Mouse (Mus musculus): ENCODE measurements around the gene Nox3. TPM values are rescaled to one million over a fixed set of nuclear protein-coding genes. Genes with fewer than 3 reads are reported as not detected.

Gene Nox3
- not detected for total RNA-seq (2021)
- long read RNA-seq, experiment 1: 0 reads
- long read RNA-seq, experiment 2: 0 reads

DNA sequence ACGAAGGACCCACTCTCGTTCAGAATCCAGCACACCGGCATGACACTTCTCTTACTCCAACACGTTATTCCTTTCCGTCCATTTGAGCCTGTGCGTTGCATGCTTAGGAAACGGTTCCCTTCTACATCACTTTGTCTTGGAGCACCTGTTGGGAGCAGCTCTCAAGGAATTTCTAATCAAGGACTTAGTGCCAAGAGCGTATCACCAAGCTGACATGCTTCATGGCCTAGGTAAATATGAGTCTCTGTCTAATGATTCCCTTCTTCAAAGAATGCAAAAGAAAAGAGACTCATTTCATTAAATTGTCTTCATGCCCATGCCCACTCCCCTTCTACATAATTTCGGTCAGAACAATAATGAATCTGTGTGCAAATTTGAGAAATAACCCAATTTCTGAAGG, at the start of gene Nox3:
TSS of gene Nox3 (minus strand) at position 101 of the 400 bp plus-strand sequence.
- no peak for DNase-seq

DNA sequence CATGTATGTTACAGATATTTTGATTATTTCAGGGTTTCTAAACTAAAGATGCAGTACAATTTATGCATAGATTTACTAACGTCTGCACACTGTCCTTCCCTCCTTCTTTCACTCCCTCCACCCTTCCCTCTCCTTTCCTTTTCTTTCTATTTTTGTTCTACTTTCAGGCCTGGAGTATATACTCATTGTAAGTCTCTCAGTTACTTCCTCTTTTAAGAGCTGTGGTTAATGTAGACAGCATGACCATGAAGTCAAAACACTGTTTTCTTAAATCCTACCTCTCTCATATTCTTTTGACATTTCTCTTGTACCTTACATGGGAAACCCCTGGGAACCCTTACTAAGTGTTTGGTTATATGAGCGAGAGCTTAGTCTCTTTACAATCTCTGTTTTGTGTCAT, 48.3 kb upstream of the Nox3 start:
- DNase-seq: no peak

DNA sequence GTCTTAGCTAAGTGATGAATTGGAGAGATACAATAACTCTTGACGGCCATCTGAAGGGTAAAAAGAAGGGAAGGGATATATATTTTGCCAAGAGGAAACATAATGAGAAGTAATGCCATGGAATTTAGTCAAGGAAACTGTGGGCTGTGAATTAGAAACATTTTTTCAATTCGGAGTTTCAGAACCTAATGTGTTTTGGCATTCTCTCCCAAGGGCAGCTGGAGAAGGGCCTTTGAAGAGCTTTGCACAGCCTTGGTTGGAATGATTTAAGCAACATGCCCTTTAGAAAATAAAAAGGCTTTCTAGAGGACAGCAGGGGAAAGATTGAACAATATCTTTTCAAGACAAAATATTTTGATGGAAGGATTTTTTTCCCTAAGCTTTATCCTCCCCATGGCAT, 40.9 kb upstream of the Nox3 start:
- no peak for DNase-seq

DNA sequence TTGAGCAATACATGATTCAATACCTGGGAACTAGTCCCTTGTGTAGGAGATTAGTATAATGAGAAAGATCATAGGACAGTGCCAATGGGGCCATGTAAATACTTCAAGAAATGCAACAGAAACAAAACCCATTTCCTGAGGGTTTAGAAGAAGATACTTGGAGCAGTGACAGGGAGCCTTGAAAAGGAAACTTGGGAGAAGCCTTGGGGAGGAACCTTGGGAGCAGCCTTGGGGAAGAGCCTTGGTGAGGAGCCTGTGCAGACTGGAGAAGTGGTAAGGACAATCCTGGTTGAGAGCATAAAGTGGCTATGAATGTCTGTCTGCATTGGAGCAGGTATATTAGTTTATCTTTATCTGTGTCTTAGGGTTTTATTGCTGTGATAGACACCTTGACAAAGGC, 38.2 kb upstream of the Nox3 start:
- DNase-seq: no peak

DNA sequence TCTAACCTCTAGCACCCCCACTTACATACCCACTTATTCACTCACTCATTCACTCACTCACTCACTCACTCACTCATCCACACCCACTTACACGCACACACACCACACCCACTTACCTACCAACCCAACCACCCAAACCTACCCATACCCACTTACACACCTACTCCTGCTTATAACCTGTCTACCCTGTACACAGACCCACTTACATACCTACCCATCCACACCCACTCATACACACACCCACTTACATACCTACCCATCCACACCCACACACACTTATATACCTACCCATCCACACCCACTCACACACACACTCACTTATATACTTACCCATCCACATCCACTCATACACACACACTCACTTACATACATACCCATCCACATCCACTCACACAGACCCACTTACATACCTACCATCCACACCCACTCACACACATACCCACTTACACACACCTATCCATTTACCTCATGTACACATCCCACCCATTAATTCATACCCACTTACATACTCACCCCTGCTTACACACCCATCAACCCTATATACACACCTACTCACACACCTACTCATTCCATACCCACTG, 9.4 kb upstream of the Nox3 start:
- no peak for DNase-seq

DNA sequence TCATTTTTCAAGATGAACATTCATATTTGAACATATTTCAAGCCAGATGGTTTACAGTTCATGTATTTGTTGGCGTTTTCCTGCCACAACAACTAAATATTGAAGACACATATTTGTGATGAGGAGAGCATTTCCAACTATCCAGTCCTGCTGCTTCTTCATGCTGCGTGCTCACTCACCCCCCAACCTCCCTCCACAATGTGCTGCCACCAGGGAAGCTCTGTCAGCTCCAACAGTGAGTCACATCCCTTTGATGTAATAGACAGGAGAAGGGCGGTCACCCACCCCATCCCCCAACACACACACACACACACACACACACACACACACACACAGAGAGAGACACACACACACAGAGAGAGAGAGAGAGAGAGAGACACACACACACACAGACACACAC, 6.3 kb upstream of the Nox3 start:
- DNase-seq: no peak

DNA sequence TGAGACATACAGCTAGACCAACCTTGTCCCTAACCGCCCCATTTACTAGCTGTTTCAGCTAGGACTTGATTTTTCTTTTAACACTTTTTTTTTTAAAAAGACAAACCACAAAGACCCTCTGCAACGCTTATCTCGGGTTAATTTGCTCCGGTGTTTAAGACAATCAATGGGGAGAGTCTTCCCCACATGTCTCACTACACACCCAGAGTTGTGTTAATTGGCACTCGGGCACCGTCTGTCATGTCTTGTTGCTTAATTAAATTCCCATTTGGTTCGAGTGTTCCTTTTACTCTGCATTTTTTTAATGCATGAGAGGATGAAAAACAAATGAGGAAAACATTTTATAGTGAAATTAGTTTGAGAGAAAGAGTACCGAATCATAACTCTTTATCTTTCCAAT, 3.2 kb downstream of the Nox3 start:
- DNase-seq: no peak

DNA sequence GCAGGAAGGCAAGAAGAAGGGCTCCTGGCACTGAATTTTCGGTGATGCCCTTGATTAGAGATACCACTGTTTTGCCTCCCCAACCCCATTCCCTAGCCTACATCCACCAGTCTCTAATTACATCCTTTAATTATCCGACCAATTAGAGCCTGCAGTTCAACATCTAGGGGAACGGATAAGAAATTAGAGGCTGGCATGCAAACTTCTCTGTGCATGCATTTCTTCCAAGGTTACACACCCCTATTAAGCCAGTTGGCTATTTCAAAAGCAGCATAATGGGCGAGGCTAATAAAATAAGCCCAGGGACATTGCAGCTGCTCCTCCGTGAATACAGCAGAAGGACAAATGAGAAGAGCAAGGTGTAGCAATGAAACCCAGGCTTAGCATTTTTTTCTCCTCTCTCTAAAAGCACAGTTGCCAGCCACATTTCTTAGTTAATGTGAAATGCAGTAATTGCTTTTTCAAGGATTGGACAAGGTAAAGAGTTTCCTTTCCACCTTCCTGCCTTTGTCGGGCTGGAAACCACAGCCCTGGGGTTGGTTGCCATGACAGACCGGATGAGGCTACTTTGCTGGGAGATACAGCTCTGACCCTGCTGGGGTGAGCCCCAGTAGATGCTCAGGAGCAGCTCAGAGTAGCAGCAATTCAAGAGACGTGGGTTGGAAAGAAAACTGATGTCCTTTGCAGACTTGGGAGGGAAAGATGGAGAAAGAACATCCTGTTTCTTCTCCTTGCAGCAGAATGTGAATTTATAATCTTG, 5.4 kb downstream of the Nox3 start:
- peak; percentile 7 for DNase-seq

DNA sequence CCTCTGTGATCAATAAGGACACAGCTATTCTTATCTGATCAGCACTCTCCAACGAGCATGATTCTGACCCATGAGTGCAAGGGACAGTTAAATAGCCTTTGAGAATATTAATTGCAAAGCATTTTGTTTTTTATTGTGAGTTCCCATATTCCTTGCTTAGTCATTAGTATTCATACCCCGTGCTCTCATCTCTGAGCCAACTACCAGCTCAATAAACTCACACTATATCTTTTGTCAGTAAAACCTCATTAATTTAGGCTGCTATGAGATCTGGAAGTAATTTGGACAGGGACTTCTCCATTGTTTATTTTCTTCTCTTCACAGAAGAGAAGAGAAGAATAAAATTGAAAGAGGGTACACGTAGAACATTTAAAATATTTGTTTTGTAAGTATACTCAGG, 12.4 kb downstream of the Nox3 start:
- no peak for DNase-seq

DNA sequence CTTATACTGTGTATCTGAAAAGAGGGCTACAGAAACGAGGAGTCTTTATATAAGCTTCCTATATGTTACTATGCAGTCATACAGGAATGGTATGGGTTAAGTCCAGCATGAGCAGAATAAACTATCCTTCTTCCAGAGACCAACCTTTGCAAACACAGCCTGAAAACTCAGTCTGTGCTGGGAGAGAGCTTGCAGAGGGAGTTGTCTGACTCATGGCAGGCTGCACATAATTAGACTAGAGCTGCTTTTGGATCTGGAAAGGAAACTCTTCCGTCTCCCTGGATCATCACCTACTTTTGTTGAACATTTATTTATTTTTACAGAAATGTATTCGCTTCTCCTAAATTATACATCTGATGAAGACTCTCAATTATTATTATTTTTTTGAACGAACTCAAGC, 26.8 kb downstream of the Nox3 start:
- no peak for DNase-seq

DNA sequence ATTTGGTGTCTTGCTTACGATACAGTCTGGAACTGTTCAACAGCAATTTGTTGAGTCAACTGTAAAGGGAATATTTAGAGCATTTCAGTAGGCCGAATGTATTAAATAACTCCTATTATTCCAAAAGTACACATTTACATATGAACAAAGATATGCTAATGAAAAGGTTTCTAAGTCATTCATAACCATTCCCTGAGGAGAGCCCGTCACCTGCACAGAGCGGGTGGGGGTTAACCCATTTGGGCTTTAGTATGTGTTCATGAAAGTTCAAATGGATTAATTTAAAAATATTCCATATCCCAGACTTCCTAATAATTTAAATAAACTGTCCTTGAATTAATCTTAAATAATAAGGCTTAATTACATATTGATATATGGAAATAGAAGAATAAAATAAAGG, 28.8 kb downstream of the Nox3 start:
- no peak for DNase-seq

DNA sequence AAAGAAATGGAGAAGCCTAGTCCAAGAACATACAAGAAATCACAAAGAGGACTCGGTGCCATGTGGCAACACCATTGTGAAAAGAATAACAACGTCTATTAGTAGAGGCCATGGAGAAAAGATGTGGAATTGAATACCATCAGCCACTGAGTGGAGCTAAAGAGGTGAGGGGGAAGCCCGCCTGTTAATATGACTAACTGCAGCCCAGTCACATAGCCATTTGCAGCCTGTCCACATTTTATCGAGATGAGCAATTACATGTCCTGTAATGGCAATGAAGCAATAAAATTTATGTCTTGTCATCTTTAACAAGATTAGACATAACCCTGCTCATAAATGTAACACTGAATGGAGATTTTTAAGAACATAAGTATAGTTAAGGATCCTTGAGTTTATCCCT, 30.7 kb downstream of the Nox3 start:
- DNase-seq: no peak

DNA sequence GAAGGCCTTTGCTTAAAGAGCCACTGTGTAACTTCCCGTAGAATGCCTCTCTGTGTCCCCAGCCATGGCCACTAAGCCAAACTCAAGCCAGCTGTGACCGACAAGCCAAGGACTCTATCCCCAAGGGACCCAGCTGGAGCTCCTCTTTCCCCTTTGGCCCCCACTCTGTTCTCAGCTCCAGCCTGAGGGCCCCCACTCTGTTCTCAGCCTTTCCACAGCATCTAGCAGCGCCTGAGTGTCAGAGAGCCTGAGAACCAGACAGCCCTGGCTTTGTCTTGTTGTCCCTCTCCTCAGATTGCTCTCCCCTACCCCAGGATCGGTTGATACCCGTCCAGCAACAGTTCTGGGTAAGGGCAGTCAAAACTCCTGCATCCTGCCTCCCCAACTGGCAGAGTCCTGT, 36.6 kb downstream of the Nox3 start:
- no peak for DNase-seq

DNA sequence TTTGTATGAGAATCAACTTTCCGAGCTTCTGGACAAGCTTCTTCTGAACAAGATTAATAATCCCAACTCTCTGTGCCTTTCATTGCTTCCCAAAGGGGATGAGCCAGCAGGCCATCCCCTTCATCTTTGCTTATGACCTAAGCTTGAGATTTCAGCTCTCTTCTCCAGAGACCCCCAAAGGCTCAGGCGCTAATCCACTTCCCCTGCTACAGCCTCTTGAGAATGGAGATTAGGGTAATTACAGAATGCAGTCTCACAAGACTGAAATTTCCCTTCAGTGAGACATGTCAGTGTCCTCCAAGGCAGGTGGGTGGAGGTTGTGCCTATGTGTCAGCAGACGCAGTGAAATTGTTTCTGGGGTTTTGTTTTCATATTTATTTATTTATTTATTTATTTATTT, 45.7 kb downstream of the Nox3 start:
- no peak for DNase-seq

DNA sequence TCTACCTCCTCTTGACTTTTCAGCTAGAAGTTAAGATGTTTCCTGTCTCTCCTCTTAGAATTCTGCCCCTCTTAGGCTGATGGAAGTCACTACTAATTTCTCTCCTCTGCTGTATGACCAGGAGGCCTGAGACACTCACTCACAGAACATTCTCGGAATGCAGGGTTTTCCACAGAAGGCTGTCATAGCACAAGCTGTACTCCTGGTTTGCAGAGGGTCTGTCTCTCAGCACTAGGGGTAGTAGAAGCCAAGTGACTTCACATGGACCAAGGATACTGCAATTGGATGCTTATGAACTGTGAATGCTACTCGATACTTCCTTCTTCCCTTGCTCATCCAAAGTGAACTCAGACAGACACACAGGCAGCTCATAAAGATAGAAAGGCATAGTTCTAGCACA, 52.5 kb downstream of the Nox3 start:
- no peak for DNase-seq

DNA sequence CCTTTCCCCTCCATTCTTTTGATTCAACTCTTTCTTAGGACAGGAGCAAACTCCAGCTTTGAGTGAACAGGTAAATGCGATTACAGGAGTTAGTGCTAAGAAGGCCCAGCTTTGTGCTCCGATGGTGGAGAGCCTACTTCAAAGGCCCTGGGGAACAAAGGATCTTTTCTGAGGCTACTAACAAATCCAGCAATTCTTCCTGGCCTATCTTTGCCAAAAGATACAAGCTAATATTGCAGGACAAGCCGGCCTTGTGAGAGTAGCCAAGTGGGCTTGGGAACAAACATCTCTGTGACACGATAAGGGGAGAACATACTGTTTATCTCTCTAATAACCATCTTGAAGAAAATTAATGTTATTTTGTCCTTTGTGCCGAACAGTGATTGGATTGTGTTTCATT, 54.6 kb downstream of the Nox3 start:
- DNase-seq: no peak

DNA sequence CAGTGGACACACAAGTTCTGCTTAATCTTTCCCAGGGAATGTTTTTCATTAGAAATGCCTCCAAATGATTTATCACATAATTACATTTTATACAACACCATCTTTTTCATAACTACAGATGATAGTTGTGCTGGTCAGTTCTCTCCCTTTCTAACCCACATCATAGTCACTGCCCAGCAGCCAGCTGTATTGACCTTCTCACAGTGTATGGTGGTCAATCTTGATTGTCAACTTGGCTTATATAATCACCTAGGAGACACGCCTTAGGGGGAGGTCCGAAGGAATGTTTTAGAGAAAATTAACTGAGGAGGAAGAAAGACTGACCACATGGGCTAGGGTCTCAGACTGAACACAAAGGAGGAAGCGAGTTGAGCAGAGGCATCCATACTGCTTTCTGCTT, 57.3 kb downstream of the Nox3 start:
- DNase-seq: no peak

DNA sequence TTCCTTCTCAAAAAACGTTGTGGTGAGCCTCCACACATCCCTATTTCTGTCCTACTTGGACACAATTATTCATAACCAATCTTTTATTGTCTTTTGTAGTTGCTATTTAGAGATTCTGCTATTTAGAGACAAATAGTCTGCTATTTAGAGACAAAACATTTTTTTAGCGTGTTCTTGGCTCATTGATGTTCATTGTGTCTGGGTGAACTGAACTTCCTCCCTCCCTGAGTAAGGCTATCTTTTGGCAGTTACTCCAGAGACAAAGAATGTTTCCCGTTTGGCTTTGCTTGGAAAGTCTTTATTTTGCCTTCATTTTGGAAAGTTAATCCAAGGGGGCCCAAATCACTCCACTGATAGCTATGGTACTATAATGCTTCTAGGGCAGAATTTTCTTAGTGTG, 63.6 kb downstream of the Nox3 start:
- DNase-seq: no peak

DNA sequence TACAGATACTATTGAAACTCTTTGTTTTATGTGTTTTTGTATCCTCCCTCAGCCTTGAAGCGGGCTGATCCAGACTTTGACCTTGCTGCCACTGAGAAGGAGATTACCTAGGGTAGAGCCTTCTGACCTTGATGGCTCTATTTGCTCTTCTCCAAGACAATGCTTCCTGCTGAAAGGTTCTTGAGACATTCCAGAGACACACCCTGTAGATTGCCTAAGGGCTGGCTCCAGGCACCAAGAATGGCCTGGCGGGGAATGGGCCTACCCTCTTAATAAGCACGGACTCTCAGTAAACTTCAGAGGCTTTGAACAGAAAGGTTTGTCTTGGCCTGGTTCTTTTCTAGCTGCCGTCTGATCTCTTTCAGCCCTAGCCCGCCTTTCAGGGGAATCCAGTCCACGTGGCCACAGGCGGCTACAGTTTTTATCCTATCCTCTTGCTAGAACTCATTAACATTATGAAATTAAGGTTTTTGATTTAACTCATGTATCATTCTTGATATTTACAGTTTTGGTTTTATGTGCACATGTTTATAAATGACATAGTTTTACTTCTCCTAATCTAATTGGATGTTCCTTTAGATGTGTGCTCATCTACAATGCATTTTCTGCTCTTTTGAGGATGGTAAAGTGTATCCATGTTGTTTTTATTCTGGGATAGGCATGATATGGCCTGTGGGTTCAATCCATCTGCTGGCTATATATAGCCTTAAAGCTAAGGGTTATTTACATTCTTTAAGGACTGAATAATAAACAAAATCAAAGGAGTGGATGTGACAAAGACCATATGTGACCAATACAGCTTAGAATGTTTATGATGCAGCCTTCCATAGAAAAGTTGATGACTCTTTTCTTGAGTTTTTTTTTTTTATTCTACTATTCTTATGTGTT, 79.5 kb downstream of the Nox3 start:
- no peak for DNase-seq

DNA sequence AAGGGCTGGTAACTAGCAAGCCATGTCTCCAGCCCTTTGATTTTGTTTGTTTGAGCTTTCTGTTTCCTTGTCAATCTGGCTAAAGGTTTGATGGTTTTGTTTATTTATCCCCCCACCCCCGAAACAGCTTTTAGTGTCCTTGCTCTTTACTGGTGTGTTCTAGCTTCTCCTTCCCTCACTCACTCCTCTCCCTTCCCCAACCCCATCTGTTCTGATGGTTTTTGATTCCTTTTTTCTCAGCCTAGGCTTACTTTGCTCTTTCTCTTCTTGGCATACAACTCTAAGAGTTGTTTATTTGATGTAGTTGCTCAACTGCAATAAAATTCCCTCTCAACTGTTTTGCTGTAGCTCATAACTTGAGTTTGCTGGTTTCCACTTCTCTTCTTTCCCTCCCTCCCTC, 80.5 kb downstream of the Nox3 start:
- DNase-seq: no peak

DNA sequence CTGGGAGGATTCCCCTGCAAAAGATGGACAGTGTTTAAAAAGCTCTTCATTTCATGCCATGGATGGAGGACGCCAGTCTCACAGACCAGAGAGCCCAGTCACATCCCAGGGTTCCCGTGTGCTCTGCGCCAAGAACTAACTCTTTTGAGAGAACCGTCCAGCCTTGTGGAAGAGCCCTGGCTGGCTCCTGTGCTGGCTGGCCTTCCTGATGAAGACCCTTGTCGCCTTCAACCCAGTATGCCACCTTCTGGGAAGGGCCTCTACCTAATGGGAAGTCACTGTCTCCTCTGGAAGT, 84.3 kb downstream of the Nox3 start:
- no peak for DNase-seq

DNA sequence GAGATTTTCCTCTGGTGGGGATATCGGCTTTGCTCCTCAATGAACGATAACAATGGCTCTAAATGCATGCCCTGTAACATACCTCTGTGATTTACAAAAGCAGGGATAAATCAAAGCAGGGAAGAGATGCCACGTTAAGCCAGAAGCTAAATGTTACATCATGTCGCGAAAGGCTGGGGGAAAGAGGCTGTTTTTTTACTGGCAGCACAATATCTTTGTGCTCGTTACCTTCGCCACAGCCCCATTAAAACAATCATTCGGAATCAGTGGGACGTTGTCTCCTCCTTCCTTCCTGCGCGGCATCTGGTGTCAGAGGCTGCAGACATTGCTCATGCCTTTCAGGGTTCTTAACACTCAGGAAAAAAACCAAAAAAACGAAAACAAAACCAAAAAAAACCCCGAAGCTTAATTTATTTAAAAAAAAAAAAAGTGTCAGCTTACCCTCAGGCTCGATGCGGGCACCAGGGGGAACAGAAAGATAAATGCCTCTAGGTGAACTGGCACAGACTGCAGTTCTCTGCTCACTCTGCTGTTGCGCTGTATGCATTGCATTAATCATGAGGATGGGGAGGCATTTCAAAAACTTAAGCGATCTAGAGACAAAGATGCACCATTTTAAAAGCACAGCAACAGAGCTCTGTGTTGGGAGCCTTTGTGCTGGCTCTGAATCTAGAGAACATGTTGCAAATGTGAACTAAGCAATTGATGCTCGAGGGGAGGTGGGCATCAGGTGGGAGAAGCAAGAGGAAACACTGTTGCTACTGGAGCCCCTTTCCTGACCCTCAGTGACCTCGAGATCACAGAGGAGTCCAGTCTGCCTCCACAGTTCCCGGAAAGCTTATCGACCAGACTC, 84.9 kb downstream of the Nox3 start:
- no peak for DNase-seq

DNA sequence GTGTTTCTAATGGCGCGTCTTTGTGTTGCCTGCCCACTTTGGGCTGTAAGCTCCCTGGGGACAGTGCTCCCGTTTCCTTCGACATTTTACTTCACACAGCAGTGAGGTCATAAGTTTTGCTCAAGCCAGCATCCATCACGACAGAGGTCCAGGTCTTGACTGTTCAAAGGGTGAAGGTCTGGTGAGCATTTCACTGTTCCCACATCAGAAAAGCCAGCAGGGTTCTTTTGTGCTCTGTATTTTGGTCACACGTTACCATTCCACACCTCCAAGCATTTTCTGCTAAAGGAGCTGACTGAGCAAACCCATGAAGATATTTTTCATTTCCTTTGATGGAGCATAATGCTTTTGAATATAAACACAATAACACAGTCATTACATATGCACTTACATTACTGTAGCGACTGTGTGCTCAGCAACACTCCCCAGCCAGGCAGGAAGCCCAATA, 85.7 kb downstream of the Nox3 start:
- no peak for DNase-seq
